ENCODE assay signal across 8 mouse cellular contexts in genomic region chr13:44819400-44819799, GRCm38 (mm10).
A peak's percentile ranks its signal among the peaks of the same experiment; 100 is the strongest.
DNase-seq lines count a peak whose midpoint lies in the region; ATAC-seq lines count a peak whose summit lies in the region.

No protein-coding gene starts in this region.

- no peak overlapping the region for H3K9ac ChIP-seq in forebrain, embryonic 14.5 days (ENCODE audit: low read length)
- no peak overlapping the region for H3K9ac ChIP-seq in heart, embryonic 16.5 days (ENCODE audit: low read length)

- peak; percentile 60; the same call in 1 of the 2 replicates for ATAC-seq in forebrain, embryonic 14.5 days
- peak; percentile 60; the same call in 1 of the 2 replicates for ATAC-seq in heart, embryonic 16.5 days (replicated peaks; ENCODE audit: extremely low read depth, insufficient read depth, low FRiP score)

- no peaks in the 10 kb centered on the region for H3K27me3 ChIP-seq in forebrain, embryonic 14.5 days (replicated peaks; ENCODE audit: control insufficient read depth, insufficient read depth, low read length)
- H3K27me3 ChIP-seq in forebrain, embryonic 10.5 days (ENCODE audit: poor library complexity, severe bottlenecking): no peaks in the 10 kb centered on the region
- no peaks in the 10 kb centered on the region for H3K27me3 ChIP-seq in heart, embryonic 16.5 days (ENCODE audit: control insufficient read depth, insufficient read depth, low read length)

- H3K36me3 ChIP-seq in forebrain, embryonic 14.5 days (ENCODE audit: control insufficient read depth, insufficient read depth, low read length): no peaks in the 10 kb centered on the region
- peaks cover 12% of the 10 kb centered on the region for H3K36me3 ChIP-seq in forebrain, embryonic 10.5 days (replicated peaks)
- H3K36me3 ChIP-seq in heart, embryonic 16.5 days (ENCODE audit: control insufficient read depth, insufficient read depth): no peaks in the 10 kb centered on the region

- no peaks in the 10 kb centered on the region for H3K9me3 ChIP-seq in forebrain, embryonic 14.5 days (replicated peaks; ENCODE audit: control insufficient read depth, low read length)
- no peaks in the 10 kb centered on the region for H3K9me3 ChIP-seq in forebrain, embryonic 10.5 days
- no peaks in the 10 kb centered on the region for H3K9me3 ChIP-seq in heart, embryonic 16.5 days (replicated peaks; ENCODE audit: control insufficient read depth, low read length)

- H3K27ac ChIP-seq in forebrain, embryonic 14.5 days (ENCODE audit: low read depth, low read length): no peak overlapping the region
- no peak overlapping the region for H3K27ac ChIP-seq in forebrain, embryonic 10.5 days
- H3K27ac ChIP-seq in heart, embryonic 16.5 days (ENCODE audit: low read length): peak overlapping the region; percentile 35; the same call in 1 of the 2 replicates

- H3K4me1 ChIP-seq in forebrain, embryonic 14.5 days (ENCODE audit: control insufficient read depth, insufficient read depth, low read length): peaks cover 25% of the 10 kb centered on the region
- H3K4me1 ChIP-seq in forebrain, embryonic 10.5 days: peaks cover 33% of the 10 kb centered on the region
- peaks cover 36% of the 10 kb centered on the region for H3K4me1 ChIP-seq in heart, embryonic 16.5 days (ENCODE audit: control insufficient read depth, insufficient read depth, low read length)

- WGBS in forebrain, embryonic 14.5 days: 1% methylated on average over 4 of the region's 4 CpGs
- 37% methylated on average over 4 of the region's 4 CpGs for WGBS in forebrain, embryonic 10.5 days
- 7% methylated on average over 4 of the region's 4 CpGs for WGBS in heart, embryonic 16.5 days

- no peak overlapping the region for H3K4me2 ChIP-seq in forebrain, embryonic 14.5 days (ENCODE audit: low read length)
- peak overlapping the region; percentile 26; the same call in 1 of the 2 replicates for H3K4me2 ChIP-seq in heart, embryonic 16.5 days (ENCODE audit: low read depth, low read length)

- H3K4me3 ChIP-seq in forebrain, embryonic 14.5 days (ENCODE audit: low read depth, low read length): no peak overlapping the region
- H3K4me3 ChIP-seq in forebrain, embryonic 10.5 days: no peak overlapping the region
- H3K4me3 ChIP-seq in heart, embryonic 16.5 days (ENCODE audit: low read length): no peak overlapping the region

- peak; percentile 80 for DNase-seq in forebrain, embryonic 14.5 days (ENCODE audit: low spot score)
- no peak for DNase-seq in forebrain, embryonic 10.5 days (ENCODE audit: extremely low spot score, low spot score)
- DNase-seq in 416B (ENCODE audit: low read depth): peak; percentile 93
- DNase-seq in adrenal gland, postnatal 36 days: peak; percentile 36 to 63
- DNase-seq in lung, postnatal 14 days: peak; percentile 62
- DNase-seq in thymus, postnatal 4 days: peak; percentile 42
- no peak for DNase-seq in urinary bladder, adult 18-20 months (ENCODE audit: low spot score in 2 of 2)

Comparison
In these comparisons a context has a peak if more than half of its experiments do, and no peak if none do; other contexts are left out.
1. DNase-seq: peak in forebrain, embryonic 14.5 days (single experiment), 416B (single experiment), adrenal gland, postnatal 36 days (2 of 2), lung, postnatal 14 days (single experiment) and thymus, postnatal 4 days (single experiment); none in forebrain, embryonic 10.5 days (single experiment) and urinary bladder, adult 18-20 months (0 of 2).